Mouse (Mus musculus) right cerebral cortex, postnatal 14 days (tissue): ENCODE data around the gene Tom1l1.
"Not testable (repeated sequence)": the region's sequence is repeated elsewhere in the genome, so short reads cannot be mapped to it uniquely, and the experiment has no call there.

Experiments
- DNase-seq: peaks from one replicate; pipeline ENCODE4 v3.0.0; 2022

Tom1l1 gene

DNA sequence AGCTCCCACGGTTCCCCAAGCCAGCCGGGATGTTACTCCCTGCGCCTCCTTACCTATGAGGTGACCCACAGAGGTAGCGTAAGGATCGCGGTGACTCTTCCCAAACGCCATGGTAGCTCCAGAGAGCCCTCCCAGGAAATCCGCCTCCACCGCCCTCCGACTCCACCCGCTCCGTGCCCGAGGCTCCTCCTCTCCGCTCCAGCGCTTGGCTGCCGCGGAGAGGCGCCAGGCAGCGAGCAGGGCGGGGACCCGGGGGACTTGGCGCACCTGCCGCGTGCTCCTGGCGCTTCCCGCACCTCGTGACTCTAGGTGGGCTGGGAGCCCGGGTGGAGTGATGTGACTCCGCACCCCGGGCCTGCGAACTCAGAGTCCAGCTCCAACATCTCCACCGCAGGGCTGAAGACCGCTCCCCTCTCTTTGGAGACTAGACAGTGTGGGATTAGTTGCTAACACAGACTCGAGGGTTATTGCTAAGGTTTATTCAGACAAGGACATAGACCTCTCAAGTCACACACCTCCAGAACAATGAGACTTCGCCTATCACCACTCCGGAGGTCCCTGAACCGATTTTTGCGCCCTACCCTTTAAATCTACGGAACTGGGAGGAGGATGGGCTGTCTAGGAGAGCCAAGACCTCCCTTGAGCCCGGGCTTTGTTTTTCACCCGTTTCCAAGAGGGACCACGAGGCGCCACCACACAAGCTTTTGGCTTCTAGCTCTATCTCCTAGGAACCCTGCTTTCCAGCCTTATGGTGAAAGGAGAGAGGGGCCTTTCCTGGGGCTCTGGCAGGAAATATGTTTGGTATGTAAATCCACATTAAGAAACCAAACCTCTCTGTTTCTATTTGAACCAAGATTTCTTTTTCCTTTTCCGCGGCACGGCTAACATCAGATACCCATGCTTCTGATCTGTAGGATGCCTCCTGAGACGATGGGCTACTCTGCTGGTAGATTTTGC, at the start of gene Tom1l1:
Tom1l1 (minus strand) TSS at position 907 of the 957 bp plus-strand sequence.
- DNase-seq: peak; percentile 76

DNA sequence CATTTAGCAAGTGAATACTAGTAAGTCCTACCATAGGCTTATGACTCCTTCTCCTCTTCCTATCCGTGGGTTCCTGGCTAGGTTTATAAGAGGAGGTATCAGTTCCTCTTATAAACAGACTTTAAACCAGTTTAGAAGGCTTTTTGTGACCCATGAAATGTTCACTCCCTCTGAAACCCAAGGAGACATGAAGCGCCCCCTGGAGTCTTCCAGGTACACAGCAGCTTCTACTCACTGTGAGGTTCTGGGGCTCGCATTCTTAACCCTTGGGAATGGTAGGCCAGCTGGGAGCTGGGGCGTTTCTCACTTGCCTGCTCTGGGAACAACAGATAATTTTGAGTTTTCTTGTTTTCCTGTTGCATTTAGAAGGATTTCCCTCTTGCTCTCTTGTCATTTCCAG, 45.4 kb upstream of the Tom1l1 start:
- no peak for DNase-seq

DNA sequence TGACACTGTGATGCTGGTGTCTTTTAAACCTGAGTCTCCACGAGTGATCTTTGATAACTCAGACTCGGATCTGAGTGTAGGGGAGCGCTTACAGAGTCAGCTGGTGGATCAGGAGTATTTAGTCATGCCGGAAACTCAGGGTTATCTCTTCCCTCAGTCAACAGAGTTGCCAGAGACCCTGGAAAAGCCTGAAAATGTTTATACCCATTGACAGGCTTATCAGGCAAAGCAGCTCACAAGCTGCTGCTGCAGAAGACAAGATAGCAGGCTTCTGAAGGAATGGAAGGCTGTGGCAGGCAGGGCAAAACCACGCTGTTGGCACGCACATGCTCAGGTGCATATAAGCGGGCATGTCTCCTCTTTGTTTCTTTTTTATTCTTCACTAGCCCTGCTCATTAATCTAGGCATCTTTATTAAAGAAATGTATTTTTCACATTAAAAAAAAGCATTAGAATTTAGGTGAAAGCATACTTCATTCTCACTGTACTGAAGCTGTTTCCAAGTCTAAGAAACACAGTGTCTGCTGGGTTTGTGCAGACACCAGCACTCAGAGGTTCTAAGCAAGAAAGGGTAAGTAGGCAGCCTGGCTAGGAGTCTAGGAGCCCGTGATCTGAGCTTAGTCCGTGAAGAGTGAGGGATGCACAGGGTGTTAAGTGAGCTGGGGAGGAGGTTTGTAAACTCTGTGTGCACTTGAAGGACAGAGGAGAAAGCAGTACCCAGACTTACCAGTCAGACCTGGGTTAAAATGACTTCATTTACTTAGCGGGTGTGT, 39.4 kb upstream of the Tom1l1 start:
- no peak for DNase-seq

DNA sequence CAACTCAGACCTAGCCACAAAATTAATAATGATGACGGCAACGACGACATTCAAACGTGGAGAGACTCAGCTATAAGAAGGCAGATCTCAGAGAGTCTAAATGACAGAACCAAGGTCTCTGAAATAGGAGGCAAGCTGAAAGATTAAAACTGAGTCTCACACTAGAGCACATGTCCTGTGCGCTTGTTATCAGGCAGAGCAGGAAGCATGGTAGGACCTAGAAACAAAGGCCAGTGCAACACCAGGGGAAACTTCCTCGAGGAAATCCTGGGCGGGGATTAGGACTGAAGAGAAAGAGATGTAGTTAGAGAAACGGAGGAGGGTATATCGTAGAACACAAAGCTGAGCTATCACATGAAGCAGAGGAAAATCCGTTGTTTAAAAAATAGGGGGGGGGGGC, 38.6 kb upstream of the Tom1l1 start:
- no peak for DNase-seq

DNA sequence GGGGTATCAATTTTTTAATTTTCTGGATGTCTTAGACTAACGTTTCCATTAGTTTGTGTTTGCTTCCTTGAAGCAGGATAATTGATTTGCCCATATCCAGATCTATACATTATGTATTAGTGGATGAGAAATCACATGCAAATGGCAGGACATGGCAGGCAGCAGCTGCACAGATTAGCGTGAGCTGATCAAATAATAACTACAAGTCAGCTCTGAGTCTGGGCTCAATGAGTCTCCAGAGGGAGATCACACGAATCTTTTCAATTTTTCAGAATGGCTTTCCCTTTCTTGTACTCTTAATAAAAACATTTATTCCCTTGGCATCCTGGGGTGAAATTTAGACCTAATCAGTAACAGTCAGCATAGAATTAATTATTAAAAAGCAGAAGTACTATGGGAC, 34.1 kb upstream of the Tom1l1 start:
- DNase-seq: no peak

DNA sequence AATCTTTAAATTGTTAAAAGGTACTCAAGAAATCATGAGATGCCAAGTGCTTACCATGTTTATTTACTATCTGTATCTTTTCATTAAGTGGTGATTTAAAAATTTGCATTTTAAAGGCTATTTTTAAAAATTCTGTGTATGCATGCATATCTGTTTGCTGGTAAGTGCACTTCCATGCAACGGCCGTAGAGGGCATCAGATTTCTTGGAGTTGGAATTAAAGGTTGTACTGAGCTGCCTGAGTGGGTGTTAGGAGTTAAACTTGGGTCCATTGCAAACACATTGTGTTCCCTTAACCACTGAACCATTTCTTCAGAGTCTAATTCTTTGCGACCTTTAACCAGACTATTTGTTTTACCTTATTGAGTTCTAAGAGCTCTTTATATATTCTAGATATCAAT, 29.6 kb upstream of the Tom1l1 start:
- no peak for DNase-seq

DNA sequence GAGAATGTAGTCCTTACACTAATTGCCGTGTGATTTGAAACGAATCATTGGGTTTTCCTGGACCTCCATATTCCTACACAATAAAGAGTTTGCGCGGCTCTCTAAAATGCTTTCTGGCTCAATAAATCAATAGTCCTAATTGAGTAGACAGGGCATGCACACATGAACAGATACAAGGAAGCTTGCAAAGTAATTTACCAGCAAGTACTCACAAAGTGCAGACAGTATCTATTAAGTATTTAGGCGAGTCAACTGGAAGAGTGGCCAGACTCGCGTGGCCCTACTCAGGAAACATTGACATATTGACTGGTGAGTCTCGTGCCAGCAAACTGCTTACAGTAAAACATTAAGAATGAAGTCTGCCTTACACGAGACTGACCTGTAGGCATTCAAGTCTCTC, 23.4 kb upstream of the Tom1l1 start:
- DNase-seq: no peak

DNA sequence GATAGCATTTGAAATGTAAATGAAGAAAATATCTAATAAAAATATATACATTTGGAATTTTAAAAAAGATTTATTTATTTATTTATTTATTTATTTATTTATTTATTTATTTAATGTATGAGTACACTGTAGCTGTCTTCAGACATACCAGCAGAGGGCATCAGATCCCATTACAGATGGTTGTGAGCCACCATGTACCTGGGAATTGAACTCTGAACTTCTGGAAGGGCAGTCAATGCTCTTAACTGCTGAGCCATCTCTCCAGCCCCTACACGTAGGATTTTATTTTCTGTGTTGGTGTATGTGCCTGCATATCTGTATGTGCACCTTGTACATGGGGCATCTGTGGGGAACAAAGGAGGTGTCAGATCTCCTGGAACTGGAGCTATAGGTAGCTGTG, 19.0 kb upstream of the Tom1l1 start:
- DNase-seq: not testable (repeated sequence)

DNA sequence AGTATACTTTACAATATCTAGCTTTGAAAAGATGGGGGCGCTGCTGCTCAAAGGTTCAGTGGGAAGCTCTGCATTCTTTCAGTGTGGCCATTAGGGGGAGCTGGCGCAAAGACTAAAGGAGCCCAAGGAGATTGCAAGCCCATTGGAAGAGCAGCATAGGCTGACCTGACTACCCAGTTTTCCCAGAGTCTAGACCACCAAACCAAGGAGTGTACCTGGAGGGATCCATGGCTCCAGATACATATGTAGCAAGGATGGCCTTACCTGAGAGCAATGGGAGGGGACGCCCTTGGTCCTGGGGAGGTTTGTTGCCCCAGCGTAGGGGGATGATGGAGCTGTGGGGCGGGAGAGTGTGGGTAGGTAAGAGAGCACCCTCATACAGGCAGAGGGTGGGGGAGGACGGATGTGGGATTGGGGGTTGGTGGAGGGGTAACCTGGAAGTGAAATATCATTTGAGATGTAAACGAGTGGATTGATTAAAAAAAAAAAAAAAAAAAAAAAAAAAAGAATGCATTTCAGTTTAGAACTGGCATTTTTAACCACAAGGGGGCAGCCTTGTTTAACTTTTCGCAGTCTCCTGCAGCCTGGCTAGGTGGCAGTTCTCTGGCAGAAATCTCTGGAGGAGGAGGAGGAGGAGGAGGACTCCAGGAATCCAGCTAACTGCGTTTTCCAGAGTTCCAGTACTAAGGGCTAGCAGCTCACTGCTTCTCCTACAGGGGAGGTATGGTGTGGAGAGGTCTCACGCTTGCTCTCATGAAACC, 9.5 kb upstream of the Tom1l1 start:
- DNase-seq: peak; percentile 84

DNA sequence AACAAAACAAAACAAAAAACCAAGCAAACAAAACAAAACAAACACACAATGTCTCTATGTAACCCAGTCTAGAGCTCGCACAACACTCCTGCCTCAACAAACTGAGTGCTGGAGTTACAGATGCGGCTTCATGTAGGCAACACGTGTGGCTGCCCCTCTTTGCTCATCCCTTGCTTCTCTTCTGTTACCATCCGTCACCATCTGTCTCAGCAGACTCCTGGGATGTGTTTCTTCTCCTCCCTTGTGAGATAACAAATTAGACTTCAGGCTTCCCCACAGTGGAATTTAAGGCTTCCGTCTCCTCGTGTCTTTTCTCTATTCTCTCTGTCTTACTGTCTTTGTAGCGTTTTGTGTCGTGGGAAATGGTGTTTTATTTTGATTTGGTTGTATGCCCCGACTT, 7.6 kb upstream of the Tom1l1 start:
- no peak for DNase-seq

DNA sequence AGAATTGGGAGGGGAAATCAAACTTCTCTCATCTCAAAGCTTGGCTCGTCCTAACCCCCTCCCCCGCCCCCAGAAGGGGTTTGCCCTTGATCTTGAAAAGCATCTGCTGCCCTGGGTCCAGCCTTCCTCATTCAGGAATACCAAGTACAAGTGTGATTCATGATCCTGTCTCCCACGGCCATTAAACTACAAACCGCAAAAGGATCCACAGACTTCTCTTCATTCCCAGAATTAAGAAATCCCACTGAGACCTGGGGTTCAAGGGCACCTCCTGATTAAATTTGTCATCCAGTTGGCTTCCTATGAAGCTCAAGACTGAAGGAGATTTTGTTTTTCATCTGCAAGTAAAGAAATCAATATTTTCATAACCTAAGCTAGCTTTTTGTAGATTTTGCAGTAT, 6.0 kb upstream of the Tom1l1 start:
- no peak for DNase-seq

DNA sequence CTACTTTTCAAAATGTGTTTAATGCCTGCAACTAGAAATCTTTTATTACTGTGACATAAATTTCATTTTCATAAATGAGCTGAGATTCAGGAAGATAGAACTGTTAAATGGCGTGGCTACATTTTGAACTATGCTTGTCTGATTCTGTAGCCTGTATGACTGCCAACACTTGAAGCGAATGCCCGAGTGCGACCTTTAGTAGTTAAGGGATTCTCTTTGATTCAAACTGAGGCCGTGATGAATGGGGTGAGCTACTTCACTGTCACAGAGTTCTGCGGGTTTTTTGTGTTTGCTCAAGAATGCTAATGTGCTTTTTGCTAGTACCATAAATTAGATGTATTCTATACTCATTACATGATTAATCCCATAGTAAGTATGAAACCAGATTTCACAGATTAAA, 2.2 kb upstream of the Tom1l1 start:
- DNase-seq: no peak

DNA sequence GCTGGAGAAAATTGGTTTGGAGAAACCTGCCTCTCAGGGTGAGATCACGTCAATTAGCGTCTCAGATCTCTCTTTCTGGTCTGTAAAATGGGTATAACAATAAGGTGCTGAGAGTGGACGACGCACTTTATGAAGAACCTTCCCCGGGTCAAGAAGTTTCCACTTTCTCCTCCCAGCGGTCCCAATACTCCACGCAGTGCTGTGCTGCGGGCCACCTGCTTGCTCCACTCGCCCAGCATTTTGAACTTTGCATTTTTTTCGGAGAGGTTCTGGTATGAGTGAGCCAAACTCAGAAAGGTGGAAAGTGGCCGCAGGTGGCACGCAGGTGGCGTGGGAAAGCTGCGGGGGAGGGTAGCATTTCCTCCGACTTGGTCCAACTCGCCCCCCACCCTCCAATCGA, 1.1 kb downstream of the Tom1l1 start:
- DNase-seq: no peak

DNA sequence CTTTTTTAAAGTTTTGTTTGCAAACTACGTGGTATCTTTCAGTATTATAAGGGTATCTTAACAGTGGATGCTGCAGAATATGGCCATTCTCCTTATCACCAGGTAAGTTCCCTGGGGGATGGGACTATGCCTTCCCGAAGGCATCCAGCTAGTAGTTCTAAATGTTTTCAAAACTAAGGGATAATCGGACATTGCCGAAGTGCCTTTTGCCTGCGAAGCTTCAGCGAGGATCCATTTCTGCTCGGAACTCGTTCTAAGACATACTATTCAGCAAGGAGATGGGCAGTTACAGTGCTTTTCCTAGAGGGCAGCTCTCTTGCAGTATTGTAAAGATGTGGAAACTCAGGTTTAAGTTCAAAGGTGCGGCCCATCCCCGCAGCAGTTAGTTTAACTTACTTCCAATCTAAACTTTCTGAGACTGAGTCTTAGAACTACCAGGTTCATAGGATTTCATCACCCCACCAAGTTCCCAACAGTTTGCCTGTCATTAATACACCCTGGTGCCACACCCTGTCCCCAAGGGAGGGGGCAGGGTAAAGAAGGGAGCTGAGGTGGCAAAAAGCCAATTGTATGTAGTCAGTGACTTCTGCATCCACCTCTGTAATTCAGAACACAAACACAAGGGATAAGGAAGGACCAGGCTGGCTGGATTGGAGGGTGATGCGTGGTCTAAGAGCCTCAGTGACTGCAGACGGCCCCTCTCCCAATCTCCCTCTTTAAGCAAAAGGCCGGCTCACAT, 1.7 kb downstream of the Tom1l1 start:
- DNase-seq: no peak

DNA sequence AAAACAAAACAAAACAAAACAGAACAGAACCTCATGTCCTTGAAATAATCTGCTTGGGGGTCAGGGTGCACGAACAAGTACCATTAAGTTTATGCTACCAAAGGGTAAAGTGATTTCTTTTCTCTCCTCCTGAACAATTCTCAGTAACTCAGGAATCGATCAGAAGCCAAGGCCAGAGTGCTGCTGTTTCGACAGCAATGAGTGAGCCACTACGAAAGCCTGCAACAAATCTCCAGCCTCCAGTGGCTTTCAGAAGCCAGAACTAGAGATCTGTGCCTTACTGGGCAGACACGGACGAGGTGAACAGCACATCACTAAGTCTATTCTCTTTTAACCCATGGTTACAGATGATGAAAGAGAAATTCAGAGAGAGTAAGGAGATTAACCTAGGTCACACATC, 3.0 kb downstream of the Tom1l1 start:
- no peak for DNase-seq

DNA sequence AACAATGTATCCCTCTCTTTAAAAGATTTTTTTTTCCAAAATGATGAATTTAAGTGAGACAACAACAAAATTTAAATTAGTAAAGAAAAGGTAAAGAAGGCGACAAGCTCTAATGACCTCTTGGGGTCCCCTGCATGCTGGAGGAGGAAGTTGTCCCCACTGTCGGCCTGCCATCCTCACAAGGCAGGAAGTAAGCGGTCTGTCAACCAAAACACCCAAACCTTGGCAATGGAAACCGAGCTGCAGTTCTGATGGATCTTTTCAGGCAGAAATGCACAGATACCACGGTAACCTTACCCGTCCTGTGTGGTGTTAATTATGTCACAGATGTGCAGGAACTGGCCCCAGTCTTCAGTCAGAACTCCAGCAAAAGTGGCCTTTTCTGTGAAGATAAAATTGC, 3.4 kb downstream of the Tom1l1 start:
- DNase-seq: no peak

DNA sequence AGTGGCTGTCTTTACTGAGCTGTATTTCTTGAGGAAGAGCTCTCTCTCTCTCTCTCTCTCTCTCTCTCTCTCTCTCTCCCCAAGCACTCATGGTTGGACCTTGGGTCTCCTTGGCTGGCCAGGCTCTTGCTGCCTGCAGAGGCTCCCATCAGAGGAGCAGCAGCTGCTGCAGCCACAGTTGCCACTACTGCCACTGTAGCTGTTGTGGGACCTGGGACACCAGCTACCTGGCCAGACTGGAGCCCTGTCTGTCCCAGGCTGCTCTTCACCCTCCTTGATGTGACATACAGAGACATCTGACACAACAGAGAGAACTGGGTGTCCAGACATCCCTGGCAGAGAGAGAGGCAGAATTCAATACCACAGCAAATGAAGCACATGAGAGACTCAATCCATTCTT, 7.0 kb downstream of the Tom1l1 start:
- DNase-seq: no peak

DNA sequence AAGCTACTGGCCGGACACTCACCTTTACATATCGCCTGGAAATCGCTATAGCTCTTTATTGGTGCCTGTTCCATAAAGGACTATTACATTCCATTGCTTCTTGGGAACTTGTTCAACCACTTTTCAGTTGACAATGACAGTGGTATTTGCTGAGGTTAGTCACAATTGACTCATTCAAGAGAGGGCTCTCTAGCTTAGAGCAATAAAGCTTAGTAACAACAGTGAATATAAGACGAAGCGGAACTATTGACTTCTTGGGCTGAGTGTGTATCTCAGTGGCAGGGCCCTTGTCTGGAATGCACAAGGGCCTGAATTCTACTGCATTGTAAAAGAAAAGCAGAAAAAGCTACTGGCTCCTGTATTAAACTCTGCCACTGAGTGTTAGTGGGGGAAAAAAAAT, 9.6 kb downstream of the Tom1l1 start:
- DNase-seq: no peak

DNA sequence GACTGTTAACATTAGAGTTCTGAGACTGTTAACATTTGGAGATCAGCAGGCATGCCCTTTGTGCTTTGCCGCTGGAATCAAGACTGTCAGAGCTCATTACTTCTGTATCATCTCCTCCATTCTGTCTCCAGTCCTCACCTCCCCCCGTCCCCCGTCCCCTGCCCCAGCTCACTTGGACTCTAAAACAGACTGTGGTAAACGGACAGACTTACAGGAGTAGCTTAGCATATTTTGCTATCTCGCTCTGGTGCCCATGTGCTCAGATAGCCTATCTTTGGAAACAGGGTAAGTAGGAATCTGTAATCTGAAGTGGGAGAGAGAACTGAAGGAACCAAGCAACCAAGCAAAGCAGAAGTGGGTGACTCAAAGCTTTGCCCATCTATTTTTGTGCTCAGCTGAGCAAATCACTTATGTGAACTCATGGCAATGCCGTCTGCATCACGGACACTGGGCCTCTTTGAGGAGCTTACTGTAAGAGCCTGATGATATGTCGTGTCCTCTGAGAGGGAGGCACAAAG, 10.3 kb downstream of the Tom1l1 start:
- no peak for DNase-seq

DNA sequence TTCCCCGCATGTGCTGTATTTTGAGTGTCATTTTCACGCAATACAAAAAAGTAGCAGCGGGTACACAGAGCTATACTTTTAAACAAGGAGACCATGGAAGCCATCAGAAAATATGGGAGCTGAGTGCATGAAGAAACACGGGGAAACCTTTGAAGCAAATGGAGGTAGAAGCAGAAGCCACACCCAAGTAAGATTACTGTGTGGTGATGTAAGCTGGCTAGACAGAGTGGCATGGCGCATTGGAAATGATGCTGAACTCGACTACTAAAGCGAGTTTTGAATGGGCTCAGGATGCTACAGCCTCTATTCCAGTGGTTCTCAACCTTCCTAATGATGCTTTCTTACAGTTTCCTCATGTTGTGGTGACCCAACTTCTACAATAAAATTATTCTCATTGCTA, 11.1 kb downstream of the Tom1l1 start:
- no peak for DNase-seq

DNA sequence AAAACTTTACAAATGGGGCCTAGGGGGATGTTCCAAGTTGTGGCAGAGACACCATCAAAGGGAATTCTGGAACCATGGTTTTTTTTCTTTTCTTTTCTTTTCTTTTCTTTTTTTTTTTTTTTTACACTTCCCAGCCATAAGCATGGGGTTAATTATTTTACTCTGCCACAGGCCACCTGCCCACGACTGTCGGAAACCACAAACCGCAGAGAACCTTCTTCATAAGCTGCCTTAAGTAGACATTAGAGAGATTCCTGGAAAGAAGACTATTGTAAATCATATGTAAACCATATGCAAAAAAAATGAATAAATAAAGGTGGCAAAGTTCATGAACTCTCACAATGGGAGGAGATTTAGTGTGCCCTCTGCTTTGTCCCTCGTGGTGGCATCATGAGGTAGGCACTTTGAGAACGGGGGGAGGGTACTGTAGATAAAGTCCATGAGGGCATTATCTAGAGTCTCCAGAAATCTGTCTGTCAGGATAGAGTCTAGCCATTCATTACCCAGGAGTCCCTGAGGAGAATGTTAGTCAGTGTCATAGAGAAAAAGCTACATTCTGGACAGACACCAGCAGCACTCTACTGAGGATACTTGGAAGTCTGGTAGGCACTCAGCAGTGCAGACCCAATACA, 12.6 kb downstream of the Tom1l1 start:
- no peak for DNase-seq

DNA sequence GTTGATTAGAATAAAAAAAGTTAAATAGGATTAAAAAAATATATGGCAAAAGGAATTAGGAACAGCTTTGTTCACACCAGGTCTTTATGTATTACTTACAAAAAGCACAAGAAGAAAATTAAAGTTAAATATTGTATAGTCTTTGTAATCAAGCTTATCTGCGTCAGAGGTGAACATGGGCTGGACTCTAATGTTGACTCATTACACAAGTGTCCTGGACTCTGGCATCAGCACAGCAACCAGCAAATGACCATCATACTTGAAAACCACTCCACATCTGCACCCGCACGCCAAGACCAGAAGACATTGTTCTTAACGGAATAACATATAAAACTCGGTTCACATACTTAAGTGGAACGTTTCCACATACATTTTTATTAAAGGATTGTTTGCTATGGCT, 20.8 kb downstream of the Tom1l1 start:
- DNase-seq: no peak
